Mouse (Mus musculus): ENCODE results near the gene Lrrfip1.

Gene Lrrfip1

GRCm38 (mm10) chr1:90998891-90999611, 514 bp downstream of the Lrrfip1 start:
- peak in 1 of 2 experiments; percentile 21 for DNase-seq

- DNase-seq = no peak
These were observed 1.5 kb downstream of the Lrrfip1 start for GRCm38 (mm10) chr1:90999911-91000601.

DNA sequence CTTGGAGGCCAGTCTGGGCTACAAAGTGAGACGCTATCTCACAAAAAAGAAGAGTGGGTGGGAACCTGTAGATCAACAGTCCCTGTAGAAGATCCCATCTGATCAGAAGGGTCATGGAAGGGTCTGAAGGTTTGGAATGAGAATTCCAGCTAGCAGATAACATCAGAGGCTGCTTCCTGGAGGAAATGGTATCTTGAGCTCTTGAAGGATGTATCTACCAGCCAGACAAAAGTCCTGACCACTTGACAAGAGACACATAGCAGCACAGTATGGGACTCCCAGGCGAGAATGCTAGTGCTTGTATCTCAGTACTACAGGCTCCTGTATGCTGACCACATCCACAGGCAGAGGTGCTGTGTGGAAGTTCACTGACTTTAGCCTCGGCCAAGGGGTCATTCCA, 2.6 kb downstream of the Lrrfip1 start:
- DNase-seq = no peak

DNA sequence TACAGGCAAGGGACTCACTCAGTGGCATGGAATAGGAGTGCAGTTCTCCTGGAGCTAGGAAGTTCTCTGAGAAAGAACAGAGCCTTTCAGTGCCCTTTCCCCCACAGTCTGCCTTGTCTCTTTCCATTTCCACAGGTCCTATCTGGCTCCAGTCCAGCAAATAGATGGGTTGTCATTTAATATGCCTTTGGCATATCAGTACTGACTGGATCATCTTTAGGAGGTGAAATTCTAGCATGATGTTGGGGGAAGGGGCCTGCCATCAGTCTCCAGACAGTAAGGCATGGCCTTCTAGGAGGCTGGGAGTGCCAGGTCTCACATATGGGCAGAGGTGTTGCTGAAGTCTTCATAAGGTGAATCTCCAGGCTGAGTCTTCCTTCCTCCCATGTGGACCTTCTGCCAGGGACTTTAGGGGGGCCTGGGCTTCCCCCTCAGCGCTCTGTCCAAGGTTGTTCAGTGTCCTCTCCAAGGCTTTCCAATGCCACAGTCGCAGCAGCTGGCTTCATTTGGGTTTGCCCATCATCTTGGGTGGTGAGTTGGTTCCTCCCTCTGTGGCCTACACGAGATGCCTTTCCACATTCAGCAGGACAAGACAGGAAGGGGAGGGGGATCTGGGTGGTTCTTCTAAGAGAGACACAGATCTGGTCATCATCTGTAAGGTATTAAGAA, 3.5 kb downstream of the Lrrfip1 start:
- DNase-seq = no peak

GRCm38 (mm10) chr1:91002641-91003040, 4.1 kb downstream of the Lrrfip1 start:
- DNase-seq = no peak

DNA sequence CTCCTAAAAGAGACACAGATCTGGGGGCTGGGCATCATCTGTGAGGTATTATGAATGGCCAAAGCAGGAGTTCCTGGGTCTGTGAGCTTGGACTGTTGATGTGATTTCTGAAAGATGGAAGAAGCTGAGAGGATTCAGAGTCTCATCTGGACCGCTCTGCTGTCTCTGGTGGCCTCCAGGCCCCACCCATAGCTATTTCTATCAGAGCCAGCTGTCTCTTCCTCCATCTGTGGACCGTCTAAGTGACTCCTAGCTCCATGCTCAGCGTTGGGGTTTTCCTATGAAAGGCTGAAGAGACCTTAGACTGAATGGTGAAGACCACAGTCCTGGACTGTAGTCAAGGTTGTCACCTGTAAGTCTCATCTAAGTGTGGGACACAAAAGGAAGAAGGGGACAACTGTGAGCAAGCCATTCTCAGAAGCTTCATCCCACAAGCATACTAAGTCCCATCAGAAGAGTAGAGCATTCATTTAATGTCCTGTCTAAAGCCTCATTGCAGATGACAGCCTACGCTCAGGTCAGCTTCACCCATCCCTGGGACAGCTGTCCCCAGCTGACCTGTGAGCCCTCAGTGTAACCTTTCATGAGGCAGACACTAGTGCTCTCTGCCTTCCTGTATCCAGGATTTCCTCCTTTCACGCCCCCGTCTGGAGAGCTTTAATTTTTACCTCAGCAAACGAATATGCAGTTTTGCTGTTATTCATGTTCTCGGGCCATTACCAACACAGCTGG, 5.2 kb downstream of the Lrrfip1 start:
- no peak for DNase-seq

GRCm38 (mm10) chr1:91006037-91006436, 7.5 kb downstream of the Lrrfip1 start:
- DNase-seq = no peak

DNA sequence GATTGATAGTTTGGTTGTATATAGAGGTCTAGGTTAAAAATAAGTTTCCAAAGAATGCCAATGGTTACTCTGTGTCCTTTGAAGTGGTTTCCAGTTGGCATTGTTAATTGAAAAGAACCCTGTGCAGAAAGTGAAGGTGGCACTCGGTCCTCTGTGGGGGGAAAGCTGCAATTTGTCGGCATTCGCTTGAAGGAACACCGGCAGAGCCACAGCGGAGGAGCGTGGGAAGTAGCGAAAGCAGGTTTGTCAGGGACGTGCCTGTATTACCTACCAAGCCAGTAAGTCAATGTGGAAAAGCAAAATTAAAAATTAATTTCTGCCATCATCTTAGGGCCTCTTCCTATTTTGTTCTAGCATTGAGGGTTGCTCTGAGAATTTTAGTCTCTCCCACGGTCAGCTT, 8.2 kb downstream of the Lrrfip1 start:
- DNase-seq = no peak

- DNase-seq = no peak
These were observed 9.7 kb downstream of the Lrrfip1 start for GRCm38 (mm10) chr1:91008147-91008682.

- no peak for DNase-seq
These were observed 10.2 kb downstream of the Lrrfip1 start for GRCm38 (mm10) chr1:91008746-91009145.

DNA sequence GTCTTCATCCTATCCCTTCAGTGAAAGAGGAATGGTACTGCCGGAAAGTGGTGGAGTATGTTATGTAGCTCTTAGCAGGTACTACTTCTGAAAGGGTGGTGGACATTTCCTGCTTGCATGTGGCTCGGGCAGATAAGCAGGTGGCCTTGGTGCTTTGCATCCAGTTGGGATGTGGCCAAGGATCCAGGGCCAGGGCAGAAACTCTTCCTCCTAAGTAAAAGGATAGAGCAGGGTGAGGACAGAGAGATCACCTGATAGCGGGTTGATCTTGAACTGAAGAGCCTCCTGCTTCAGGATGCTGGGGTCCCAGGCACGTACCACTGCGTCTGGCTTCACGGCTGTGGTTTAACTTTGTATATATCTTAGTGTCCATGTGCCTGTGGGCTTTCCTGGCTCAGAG, 10.7 kb downstream of the Lrrfip1 start:
- DNase-seq = no peak

DNA sequence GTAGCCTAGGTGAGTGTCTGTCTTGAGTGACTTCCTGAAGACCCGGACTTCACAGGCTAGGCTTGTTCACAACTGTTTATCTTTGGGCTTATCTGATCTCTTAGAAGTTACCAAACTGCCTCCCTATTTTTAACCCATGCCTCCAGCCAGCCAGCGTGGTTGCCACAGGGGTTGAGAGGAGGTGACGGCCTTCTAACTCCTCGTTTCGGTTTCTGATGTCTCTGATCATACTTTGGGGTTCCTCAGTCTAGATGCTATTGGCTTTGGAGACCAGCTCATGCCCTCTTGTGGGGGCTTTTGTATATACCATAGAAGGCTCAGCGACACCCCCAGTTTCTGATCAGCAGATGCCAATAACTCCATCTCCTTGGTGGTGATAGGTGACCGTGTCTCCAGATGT, 11.7 kb downstream of the Lrrfip1 start:
- DNase-seq = no peak

DNA sequence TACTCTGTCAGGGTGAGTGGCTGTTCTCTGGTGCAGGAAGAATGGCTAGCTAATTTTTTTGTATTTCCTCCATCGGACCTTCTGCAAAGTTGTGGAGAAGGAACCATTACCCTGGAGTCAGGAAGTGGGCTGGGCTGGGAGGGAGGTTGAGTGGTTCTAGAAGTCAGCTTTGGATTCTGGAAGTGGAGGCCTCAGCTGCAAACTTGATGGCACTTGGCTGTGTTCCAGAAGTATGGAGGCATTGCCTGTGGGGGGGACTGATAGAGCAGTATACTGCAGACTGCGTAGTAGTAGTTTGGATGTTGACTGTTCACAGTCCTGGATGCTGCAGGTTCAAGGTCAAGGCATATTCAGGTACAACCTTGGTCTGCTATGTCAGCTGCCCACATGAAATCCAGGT, 12.2 kb downstream of the Lrrfip1 start:
- no peak for DNase-seq

DNA sequence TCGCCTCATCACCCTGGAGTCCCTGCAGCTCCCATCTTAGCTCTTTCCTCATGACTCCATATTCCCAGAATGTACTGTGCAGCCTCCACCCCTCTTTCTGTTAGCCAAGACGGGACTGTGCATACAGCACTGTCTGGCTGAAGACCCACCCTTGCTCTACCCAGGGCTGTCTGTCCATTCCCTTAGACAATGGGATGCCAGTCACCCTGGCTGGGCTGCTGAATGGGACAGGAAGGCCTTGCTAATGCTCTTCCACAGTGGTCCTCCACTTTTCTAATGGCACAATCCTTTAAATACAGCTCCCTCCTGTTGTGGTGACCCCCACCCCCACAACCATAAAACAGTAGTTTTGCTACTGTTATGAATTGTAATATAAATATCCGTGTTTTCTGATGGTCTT, 12.8 kb downstream of the Lrrfip1 start:
- DNase-seq = no peak

DNA sequence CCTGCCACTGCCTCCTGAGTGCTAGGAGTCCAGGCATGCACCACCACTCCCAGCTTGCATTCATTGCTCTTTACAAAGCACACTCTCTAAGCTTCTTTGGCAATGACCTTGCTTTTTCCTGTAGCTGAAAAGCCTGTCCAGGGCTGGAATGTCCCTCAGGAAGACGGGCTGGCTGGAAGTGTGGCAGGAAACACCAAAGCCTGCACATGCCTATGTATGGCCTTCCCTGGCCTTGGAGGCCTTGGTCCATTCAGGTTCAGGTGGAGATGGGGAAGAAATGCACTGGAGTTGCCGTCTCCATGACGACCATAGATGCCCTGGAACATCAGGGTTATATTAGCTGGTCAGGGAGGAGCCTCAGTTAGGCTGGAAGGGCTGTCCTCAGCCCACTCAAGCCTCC, 15.3 kb downstream of the Lrrfip1 start:
- DNase-seq = peak; percentile 51 to 61

- DNase-seq = peak; percentile 29 to 42
These were observed 17.0 kb downstream of the Lrrfip1 start for GRCm38 (mm10) chr1:91015571-91015970.

DNA sequence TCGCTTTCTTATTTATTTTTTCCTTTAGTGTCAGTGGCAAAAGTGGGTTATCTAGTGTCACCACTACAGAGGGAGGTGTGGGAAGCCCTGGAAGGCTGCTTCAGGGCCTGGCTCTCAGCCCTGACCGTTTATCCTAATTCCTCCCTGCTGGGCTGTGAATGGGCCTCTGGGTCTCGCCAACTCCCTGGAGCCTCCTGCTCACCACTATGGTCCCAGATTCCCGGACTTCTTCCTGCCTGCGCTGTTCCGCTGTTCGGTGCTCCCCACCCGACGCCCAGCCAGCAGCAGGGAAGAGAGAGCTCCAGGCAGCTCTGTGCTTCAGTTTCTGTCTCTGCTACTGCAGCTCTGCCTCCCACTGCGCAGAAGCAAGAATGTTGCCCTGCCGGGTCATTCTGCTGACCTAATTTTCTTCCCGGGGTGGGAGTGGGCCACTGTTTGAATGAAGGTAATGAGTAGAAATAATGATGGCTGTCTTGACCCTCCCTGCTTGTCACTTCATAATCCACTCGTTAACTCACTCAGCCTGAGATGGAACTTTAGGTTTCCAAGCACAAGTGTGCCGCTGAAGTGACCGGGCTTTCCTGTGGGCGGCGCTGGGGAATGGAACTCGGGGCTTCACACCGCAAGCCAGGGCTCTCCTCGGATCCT, 18.7 kb downstream of the Lrrfip1 start:
- peak; percentile 49 to 61 for DNase-seq

DNA sequence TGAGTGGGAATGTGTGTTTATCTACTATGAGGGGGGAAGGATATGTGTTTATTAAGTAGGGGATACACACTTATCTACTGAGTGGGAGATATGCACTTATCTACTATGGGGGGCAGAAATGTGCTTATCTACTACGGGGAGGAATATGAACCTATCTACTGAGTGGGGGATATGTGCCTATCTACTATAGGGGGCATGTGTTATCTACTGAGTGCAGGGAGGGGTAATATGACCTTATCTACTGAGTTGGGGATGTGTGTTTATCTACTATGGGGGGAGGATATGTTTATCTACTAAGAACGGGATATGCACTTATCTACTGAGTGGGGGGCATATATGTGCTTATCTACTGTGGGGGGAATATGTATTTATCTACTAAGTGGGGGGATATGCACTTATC, 20.8 kb downstream of the Lrrfip1 start:
- no peak for DNase-seq

- DNase-seq = peak in 1 of 2 experiments; percentile 49
These were observed 22.8 kb downstream of the Lrrfip1 start for GRCm38 (mm10) chr1:91021304-91021703.

- no peak for DNase-seq
These were observed 23.8 kb downstream of the Lrrfip1 start for GRCm38 (mm10) chr1:91022157-91022895.

DNA sequence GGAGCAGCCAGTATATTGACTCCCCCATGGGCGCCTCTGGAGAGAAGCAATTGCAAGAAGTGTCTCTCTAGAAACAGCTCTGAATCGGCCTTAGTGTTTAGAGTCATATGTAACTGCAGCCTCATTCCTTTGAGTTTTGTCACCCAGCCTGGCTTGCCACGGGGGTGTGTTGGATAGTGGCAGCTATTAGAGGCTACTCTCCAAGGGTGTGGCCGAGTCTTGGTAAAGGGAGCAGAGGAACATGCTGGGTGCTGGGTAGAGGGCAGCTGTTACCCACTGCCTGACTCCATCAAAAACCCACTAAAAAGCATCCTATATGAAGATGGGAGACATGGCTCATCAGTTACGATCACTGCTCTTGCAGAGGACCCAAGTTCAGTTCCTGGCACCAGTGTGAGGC, 24.7 kb downstream of the Lrrfip1 start:
- DNase-seq = no peak

DNA sequence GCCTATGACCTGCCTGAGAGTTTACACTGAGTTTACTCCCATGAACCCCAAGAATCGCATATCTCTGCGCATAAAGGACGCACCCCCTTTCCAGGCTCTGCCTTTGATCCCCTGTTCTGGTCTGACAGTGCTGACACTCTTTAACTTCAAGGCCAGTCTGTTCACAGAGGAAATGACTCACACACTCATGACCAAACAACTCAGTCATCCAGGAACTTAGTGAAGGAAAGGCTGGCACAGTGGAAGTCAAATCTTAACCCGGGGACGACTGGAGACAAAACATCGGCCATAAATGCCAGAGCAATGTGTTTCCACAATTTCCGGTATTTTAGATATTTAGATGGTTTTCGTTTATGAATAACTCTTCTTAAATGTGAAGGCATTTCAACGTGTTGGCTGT, 25.4 kb downstream of the Lrrfip1 start:
- DNase-seq = peak; percentile 10 to 56

Measured in kidney, postnatal 36 days (tissue).